Mouse (Mus musculus) G1E (cell line): ENCODE results near the gene Cyfip2.

ENCODE experiments used
- CTCF ChIP-seq: IDR thresholded peaks from 2 replicates; pipeline ENCODE4 v1.5.1; 2012; ENCODE audit warnings: low read depth, low read length, inconsistent platforms, mixed read lengths
- GATA1 ChIP-seq: IDR thresholded peaks from 2 replicates; pipeline ENCODE4 v1.6.1; 2012; ENCODE audit warnings: borderline replicate concordance, low read length, inconsistent platforms, mixed read lengths
- POLR2AphosphoS5 ChIP-seq: IDR thresholded peaks from 2 replicates; pipeline ENCODE4 v1.6.1; 2012; ENCODE audit warnings: low read depth, low read length, inconsistent platforms; ENCODE audit not compliant: insufficient replicate concordance
- TAL1 ChIP-seq: conservative IDR thresholded peaks from 2 replicates; pipeline ENCODE4 v1.6.1; 2012; ENCODE audit warnings: low read depth, low read length, inconsistent platforms, mixed read lengths

- TF ChIP-seq CTCF (no peak), POLR2AphosphoS5 (no peak), TAL1 (no peak), GATA1 (no peak)
These were observed 144.2 kb downstream of the Cyfip2 start for GRCm38 (mm10) chr11:46168506-46168905.
